Mouse (Mus musculus): ENCODE measurements around the gene Pacsin2.

The Pacsin2 gene

GRCm38 (mm10) chr15:83328952-83329351 lies 135.5 kb downstream of the Pacsin2 start:
- DNase-seq (ENCODE audit: low read depth, low spot score): no peak
